Mouse (Mus musculus) layer of hippocampus, adult 9-10 months (tissue): ENCODE measurements around the gene Shisal1.

Source experiments
- DNase-seq: peaks from one replicate; pipeline ENCODE4 v3.0.0; 2022; ENCODE audit warnings: low spot score

The Shisal1 gene

DNA sequence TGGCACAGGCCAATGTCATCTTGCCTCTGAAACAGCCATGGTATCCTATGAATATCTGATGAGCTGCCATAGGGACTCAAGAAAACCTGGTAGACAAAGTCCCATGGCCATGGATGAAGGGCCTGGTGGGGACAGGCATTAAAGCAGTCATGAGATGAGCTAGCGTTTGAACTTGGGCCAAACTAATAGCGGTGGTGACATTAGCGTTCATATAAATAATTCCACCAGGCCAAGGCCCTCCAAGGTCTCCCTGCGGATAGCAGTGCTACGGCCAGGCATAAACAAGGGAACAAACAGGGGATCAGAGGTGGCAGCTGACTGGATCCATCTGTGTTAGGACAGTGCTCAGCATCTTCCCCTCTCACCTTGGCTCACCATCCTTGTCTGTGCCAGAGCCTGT is 21.2 kb downstream of the Shisal1 start:
- no peak for DNase-seq

DNA sequence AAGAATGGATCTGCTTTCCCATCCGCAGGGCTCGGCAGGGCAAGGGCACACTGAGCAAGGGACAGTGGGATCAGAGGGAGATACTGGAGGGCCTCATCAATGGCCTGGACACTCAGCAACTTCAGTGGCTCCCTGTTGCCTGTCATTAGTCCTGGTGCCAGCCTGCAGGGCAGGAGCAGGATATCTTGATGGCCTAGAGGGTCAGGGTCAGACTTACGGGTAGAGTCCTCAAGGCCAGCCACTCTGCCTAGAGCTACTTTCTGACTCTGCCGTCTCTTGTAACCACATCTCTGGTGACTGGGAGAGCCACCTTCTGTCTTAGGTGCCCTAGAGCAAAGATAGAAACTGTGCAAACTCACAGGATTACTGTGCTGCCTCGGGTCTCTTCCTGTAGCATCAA is 23.1 kb downstream of the Shisal1 start:
- DNase-seq = no peak

DNA sequence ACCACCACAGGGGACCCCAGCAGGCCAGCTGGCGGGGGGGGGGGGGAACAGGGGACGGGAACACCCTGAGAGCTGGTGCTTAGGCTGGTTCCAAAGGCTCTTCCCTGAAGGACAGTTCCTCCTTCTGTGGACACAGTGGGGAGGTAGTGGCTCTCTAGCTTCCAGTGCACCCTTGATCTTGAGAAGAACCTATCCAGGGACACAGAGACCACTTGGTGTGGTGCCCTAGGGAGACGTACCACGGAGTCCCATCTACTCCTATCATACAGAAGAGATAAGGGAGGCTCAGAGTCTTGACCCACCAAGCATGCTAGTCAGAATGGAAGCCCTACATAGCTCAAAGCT is 28.7 kb downstream of the Shisal1 start:
- no peak for DNase-seq

DNA sequence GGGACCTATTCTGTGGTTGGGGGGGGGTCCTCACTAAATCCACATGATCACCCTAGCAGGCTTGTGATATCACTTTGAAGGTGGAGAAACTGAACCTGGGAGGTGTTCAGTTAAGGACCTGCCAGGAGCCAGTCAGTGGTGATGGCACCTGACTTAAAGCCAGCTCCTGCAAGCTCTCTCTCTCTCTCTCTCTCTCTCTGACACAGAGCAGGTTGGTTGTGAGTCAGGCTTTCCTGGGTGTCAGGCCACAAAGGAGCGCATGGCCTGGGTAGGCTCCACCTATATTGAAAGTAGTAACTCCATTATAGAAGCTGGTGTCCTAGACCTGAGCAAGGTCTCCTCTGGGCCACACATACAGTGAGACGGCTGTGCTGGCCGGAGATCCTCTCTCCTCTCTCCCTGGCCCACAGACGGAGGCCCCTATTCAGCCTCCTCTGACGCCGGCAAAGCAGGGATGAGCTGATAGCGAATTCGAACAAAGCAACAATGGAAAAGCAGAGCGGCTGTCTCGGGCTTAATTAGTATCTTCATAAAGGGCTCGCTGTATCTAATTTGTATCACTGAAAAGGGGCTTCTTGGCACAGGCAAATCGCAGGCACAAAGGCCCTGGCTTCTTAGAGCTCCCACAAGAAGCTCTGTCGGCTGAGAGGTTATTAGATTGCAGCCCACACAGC is 29.2 kb downstream of the Shisal1 start:
- DNase-seq = no peak

DNA sequence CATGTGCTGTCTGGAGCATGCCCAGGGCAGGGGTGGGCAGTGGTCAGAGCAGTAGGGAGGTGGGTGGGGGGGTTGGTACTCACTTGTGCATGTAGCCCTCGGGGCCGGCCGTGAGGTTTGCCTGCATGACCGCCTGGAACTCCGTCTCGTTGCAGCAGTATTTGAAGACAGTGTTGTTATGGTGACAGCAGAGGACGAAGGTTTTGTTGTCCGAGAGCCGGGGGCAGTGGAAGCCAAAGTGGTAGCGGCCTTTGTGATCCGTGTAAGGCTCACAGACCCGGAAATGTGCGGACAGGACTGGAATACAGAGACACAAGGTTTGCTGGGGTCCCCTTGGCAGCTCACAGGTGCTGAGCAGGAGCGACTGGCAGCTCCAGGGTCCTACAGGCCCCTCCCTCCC is 29.9 kb downstream of the Shisal1 start:
- no peak for DNase-seq

GRCm38 (mm10) chr15:84414040-84414848 is 32.7 kb downstream of the Shisal1 start:
- no peak for DNase-seq

- no peak for DNase-seq
These were observed 34.5 kb downstream of the Shisal1 start for GRCm38 (mm10) chr15:84412409-84412808.

- DNase-seq = no peak
These were observed 36.8 kb downstream of the Shisal1 start for GRCm38 (mm10) chr15:84410052-84410451.

DNA sequence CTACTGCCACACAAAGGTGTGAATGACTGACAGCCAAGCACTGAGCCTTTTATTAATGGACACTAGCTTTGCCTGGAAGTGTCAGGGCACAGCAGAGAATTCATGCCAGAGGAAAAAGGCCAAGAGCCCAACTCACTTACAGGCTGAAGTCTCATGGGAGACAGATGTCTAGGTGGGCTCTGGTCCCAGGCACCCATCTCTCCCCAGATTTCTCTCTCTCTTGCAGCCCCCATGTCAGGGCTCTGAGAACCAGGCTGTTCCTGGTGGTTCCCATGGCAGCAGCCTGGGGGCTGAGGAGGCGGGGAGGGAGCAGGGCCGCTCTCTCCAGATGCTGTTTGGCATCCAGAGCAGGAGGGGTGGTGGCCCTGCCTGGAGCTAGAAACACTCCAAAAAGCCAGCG is 38.3 kb downstream of the Shisal1 start:
- no peak for DNase-seq

GRCm38 (mm10) chr15:84405759-84406158 is 41.1 kb downstream of the Shisal1 start:
- no peak for DNase-seq

DNA sequence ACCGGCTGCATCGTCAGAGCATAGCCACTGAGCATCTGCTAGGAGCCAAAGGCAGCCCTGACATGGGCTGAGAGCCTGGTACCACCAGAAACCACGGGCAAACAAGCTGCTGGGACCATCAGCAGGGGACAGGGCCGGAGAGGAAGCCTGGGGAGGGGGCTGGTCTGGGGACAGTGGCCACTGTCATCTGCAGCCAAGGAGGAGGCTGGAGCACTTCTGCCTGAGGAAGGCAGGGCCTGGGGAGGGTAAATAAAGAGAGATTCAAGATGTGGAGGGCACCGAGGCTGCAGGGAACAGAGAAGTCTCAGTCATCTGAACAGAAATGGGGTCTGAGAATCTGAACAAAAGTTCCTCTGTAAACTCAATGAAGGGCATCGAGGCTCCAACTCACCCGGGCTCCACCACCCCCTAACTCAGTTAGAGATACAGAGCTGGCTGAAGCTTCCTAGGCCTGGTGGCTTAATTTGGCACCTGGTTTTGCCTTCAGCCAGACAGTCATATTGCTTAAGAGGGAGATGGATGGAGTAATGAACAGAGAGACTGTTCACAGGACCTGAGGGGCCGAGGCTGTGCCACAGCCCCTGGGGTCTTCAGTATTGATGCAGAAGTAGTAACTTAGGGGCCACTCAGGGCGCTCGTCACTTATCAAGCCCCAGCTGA is 43.3 kb downstream of the Shisal1 start:
- no peak for DNase-seq

GRCm38 (mm10) chr15:84398617-84399016 is 48.3 kb downstream of the Shisal1 start:
- DNase-seq = no peak

DNA sequence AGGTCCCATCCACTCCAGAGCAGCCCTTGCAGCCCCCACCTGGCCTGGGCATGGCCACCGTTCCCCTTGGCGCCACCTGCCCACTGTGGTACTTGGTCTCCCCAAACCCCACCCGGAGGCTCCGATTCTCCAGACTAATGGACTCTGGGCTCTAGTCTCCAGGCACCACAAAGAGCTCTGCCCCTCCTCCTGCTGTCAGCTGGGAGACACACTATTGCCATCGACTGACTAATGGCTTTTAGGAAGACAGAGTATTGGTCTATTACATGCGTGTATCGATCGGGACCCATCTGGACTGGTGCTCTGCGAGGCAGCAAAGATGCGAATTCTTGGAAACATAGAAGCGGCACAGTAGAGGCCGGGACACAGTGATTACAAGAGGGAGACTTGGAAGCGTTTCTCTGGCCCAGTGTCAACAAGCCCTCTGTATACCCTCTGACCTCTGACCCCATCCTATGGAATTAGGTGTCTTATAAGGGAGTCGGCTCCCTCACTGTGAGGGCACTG is 49.2 kb downstream of the Shisal1 start:
- DNase-seq = no peak

DNA sequence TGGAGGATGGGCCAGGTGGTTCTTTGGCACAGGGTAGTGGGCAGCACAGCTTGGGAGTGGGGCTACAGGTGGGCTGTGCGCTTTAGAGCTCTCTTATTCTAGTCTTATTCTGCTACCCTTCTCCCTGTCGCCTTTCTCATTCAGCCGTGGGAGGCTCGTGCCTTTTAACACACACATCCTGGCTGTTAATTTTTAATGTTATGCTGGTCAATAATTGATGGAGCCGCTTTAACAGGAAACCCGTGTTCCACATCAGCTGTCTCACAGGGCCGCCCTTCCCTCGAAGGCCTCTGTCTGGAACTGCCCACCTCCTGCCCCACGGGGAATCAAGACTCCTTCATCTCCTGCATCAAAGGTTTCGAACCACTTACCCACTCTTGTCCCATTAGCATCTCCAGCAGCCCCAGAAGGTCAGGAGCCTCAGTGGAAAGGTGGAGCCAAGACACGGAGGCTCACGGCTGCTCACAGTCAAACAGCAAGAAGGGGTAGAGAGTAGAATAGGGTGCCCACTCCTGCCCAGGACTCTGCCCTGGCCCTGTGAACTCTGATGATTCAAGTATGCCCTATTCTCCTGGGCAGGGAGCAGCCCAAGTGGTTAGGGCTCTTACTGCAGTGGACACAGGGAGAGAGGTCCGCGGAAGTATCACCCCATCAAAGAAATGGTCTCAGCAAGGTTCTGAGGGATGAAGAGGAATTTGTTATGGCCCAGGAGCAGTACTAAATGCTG is 51.4 kb downstream of the Shisal1 start:
- DNase-seq = no peak

DNA sequence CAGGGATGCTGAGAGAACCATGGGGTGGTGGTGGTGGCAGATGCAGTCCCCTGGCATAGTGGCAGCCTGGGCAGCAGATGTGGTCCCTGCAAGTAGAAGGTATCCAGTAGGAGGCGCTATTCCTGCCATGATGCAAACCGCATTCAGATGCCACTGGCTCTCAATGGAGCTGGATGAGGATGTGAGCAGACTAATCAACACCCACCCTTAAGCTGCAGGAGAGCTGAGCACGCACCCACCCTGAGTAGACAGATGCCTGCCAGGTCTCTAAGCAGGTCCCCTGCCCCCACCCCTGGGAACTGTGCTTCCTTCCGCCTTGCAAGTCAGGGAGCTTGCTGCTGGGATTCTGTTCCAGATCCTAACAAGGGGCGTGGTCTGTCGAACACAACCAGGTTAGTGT is 53.6 kb downstream of the Shisal1 start:
- DNase-seq = no peak

- DNase-seq = no peak
These were observed 54.1 kb downstream of the Shisal1 start for GRCm38 (mm10) chr15:84392840-84393239.

DNA sequence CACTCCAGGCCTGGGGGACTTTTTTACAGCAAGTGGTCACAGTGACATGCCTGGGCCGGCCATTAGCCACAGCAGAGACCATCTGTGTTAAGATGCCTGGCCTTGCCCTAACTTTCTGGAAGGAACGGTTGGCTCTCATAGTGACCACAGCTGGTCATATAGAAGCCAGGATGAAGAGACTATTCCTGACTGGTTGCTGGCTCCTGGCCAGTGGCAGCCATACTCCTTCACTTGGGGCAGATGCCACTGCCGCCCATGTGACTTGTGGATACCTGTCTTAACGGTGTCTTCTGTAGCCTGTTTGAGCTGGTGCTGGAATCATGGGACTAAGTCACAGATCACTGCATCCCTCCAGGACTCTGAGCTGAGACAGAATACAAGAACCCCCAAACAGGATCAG is 54.8 kb downstream of the Shisal1 start:
- DNase-seq = no peak

DNA sequence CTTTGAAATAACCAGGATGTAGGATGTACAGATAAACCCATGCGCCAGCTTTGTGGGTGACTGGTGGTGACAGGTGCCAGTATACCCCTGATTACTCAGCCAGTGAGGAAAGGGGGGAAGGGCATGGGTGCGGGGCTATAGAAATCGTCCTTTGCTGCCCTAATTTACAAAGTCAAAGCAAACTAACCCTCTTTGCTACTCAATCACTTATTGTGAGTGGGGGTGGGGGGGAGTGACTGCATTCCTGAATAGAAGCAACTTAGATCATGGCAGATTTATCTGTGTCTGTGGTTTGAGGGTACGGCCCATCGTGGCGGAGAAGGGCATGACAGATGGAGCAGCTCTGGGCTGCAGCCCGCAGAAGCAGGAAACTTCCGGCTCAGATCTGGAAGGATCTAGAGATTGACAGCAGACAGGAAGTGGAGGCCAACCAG is 58.2 kb downstream of the Shisal1 start:
- no peak for DNase-seq

GRCm38 (mm10) chr15:84385995-84386565 is 60.8 kb downstream of the Shisal1 start:
- DNase-seq = no peak

- DNase-seq = no peak
These were observed 62.8 kb downstream of the Shisal1 start for GRCm38 (mm10) chr15:84384066-84384465.

GRCm38 (mm10) chr15:84380181-84380580 is 66.7 kb downstream of the Shisal1 start:
- no peak for DNase-seq

GRCm38 (mm10) chr15:84378734-84379133 is 68.2 kb downstream of the Shisal1 start:
- DNase-seq = no peak
